Mouse (Mus musculus) olfactory bulb, adult 2 months (tissue): ENCODE measurements around the gene Ccndbp1.

ENCODE experiments used
- CTCF ChIP-seq: fragments of 200-500 bp; IDR thresholded peaks from 2 replicates; pipeline ENCODE4 v1.5.1; 2012; ENCODE audit warnings: low read depth, mild to moderate bottlenecking, low read length, moderate library complexity; ENCODE audit not compliant: insufficient read depth
- POLR2A ChIP-seq: fragments of 200-500 bp; IDR thresholded peaks from 2 replicates; pipeline ENCODE4 v1.6.1; 2012; ENCODE audit warnings: mild to moderate bottlenecking, low read depth, low read length, moderate library complexity; ENCODE audit not compliant: insufficient read depth

DNA sequence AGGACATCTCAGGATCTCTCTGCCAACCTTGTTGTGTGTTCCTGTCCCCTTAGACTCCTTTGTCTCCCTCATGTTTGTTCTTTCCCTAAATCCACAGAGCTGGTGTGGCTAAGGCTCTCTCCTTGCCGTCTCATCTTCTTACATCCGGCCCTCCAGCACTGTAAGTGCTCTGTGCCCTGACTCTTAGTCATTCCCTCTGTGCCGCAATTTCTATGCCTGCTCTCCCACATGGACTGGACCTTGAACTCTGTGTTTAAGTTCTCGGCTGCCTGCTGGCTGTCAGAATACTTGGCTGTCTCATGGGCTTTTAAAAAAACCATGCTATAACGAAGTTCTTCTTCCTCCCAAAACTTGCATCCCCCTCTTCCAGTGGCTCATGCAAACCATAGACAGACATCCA lies 14.7 kb downstream of the Ccndbp1 start:
- TF ChIP-seq CTCF (no peak), POLR2A (no peak)
